In the genomic region with DNA sequence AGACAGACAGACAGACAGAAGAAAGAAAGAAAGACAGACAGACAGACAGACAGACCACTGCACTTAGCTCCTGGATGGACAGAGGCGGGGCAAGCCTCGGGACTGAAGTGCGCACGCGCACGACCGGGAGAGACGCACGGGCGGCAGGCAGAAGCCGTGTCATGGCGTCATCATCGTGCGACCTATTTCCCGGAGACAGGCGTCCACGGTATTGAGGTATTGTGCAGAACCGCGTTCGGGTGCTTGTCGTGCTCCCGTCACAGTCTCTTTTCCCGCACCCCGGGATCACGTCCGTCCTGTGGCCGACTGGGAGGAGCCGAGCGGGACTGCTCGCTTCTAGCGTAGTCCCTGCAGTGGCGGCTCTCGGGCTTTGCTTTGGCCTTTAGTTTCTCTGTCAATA, we compare ENCODE assay signal across 8 mouse cellular contexts. TPM values are rescaled to one million over a fixed set of nuclear protein-coding genes. Genes with fewer than 3 reads are reported as not detected.
A peak's percentile ranks its signal among the peaks of the same experiment; 100 is the strongest.
DNase-seq lines count a peak whose midpoint lies in the region; ATAC-seq lines count a peak whose summit lies in the region.

C1d (plus strand) TSS at position 137 of the 400 bp plus-strand sequence.

- H3K9me3 ChIP-seq in hindbrain, embryonic 16.5 days (ENCODE audit: control insufficient read depth, low read length): no peaks in the 10 kb centered on the region

- H3K4me1 ChIP-seq in hindbrain, embryonic 16.5 days (ENCODE audit: control insufficient read depth, insufficient read depth, low read depth, low read length): peaks cover 10% of the 10 kb centered on the region

- peak within 1 kb of the TSS; percentile 74 for H3K4me2 ChIP-seq in hindbrain, embryonic 16.5 days (ENCODE audit: low read length)

- peak within 1 kb of the TSS; percentile 89 for H3K4me3 ChIP-seq in hindbrain, embryonic 16.5 days (ENCODE audit: low read length)
- peak within 1 kb of the TSS; percentile 98 for H3K4me3 ChIP-seq in macrophage (ENCODE audit: inconsistent target)

- ATAC-seq in hindbrain, embryonic 16.5 days: peak; percentile 95

- peak within 1 kb of the TSS; percentile 91 for H3K9ac ChIP-seq in hindbrain, embryonic 16.5 days (ENCODE audit: low read depth, low read length)

- DNase-seq in T-cell, adult 2 months (ENCODE audit: low spot score): peak; percentile 92
- DNase-seq in cerebellum, postnatal 36 days: peak; percentile 97
- DNase-seq in gastrocnemius, adult 18-20 months (ENCODE audit: low spot score): peak; percentile 95
- peak; percentile 97 for DNase-seq in left cerebral cortex, adult 18-20 months (ENCODE audit: low spot score in 2 of 2)
- DNase-seq in right cerebral cortex, adult 18-20 months: peak; percentile 97
- peak; percentile 88 for DNase-seq in urinary bladder, postnatal 10 days (ENCODE audit: low spot score)

- H3K36me3 ChIP-seq in hindbrain, embryonic 16.5 days (ENCODE audit: control insufficient read depth, insufficient read depth, low read length): no peaks in the 10 kb centered on the region
- H3K36me3 ChIP-seq in macrophage (ENCODE audit: inconsistent target): no peaks in the 10 kb centered on the region

- no peaks in the 10 kb centered on the region for H3K27me3 ChIP-seq in hindbrain, embryonic 16.5 days (replicated peaks; ENCODE audit: control insufficient read depth, insufficient read depth, low read length)

- WGBS in hindbrain, embryonic 16.5 days: under 1% methylated on average over 28 of the region's 33 CpGs
- under 1% methylated on average over 33 of the region's 33 CpGs for WGBS in macrophage (ENCODE audit: missing documents)

- H3K27ac ChIP-seq in hindbrain, embryonic 16.5 days (ENCODE audit: low read depth, low read length): peak within 1 kb of the TSS; percentile 92
- peak within 1 kb of the TSS; percentile 83 for H3K27ac ChIP-seq in macrophage

- peaks cover 50% of the 10 kb centered on the region for H3K79me2 ChIP-seq in macrophage (ENCODE audit: inconsistent target)

RNA-seq across cellular contexts. Expression of gene C1d, which starts in this region (rescaled TPM):
- total RNA-seq in gastrocnemius, adult 18-20 months (2021): 10 to 100 TPM; 33.1 to 35.7 TPM
- 142 and 157 TPM in 2 replicates for polyA plus RNA-seq in hindbrain, embryonic 16.5 days (2015; fragmentation: Nextera tagmentation; extraction: Ambion mirVana)
- total RNA-seq in left cerebral cortex, adult 18-20 months (2021): 10 to 100 TPM; 45.0 to 45.9 TPM
- total RNA-seq in macrophage (2018; cell fraction: chromatin; rRNA removed): 10 to 100 TPM in 24 of 26 experiments, 1 to 10 TPM in 2; 4.2 to 46.3 (median 26.4) TPM
- 10 to 100 TPM; 20.6 to 43.7 (median 29.0) TPM for total RNA-seq in macrophage (2018; cell fraction: cytosol; rRNA removed)
- 10 to 100 TPM in 16 of 26 experiments, 1 to 10 TPM in 10; 3.7 to 30.8 (median 13.7) TPM for total RNA-seq in macrophage (2018; cell fraction: nucleus; rRNA removed)
- 28.2 to 74.3 TPM (median 57.3 TPM) in 3 replicates for polyA plus RNA-seq in macrophage (2018)

Comparison
In these comparisons a context has a peak if more than half of its experiments do, and no peak if none do; other contexts are left out.
1. Peak in every context shown above with its lines: DNase-seq, ATAC-seq, H3K4me3 ChIP-seq and H3K27ac ChIP-seq.